Mouse (Mus musculus): ENCODE measurements around the gene Fundc2. TPM values are rescaled to one million over a fixed set of nuclear protein-coding genes. Genes with fewer than 3 reads are reported as not detected.
A peak's percentile ranks its signal among the peaks of the same experiment; 100 is the strongest.

Fundc2 gene
- polyA plus RNA-seq (2016; fragmentation: Nextera tagmentation; extraction: Ambion mirVana): 27.6 and 32.5 TPM in 2 replicates

DNA sequence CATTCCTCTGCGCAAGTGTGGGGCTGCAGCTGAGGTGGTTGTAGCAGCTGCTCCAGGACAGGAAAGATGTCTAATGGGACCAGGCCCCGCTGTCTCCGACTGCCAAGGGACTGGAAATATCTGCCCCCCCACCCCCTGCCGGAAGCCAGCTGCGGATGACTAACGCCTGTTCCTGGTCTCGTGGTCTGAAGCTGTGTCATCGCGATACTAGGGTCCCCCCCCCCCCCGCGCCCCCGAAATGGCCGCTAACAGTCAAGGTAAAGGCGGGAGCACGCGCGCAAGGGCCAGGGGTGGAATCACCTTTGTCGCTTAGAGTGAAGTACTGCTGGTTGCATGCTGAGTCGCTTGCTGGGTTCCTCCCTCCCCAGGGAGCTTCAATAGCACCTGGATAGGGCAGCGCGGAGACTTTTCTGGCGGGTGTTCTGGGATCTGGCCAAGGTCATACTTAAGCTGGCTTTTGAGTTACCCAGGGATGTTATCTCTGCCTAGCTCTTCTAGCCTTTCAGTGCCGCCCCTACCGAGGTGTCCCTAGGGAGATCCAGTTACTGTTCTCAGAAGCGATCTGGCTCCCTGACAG lies at the start of gene Fundc2, which contains the start of gene F8:
Gene Fundc2, plus strand, starts transcription at position 205 of the 577 bp plus-strand sequence.
Gene F8, minus strand, starts transcription at position 421 of the 577 bp plus-strand sequence.
- Histone ChIP-seq H3K4me1 (no peaks in the 10 kb centered on the region), H3K27me3 (ENCODE audit: low read depth, poor library complexity, severe bottlenecking) (no peaks in the 10 kb centered on the region), H3K9me3 (replicated peaks) (no peaks in the 10 kb centered on the region), H3K4me3 (peak within 1 kb of the TSS; percentile 57), H3K27ac (peak within 1 kb of the TSS; percentile 85), H3K36me3 (no peaks in the 10 kb centered on the region)
- 8% methylated on average over 21 of the region's 25 CpGs for WGBS
- DNase-seq (ENCODE audit: low spot score): peak; percentile 82

DNA sequence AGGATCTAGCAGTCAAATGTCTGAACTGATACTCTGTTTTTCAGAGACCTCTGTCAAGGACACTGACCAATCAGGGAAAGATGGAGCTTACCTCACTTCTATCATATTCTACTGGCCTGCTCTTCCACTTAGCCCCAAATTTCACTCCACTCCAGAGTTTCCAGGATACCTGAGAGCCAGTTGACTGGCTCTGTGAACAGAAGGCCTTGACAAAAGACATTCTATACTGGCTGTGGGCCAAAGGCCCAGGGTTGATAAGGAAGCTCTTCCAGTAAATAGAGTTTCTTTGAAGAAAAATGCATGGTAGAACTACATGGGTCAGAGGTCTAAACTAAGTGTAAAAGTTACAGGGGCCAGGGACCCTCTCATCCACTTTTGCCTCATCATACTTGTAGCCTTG lies 12.0 kb upstream of the Fundc2 start:
- Histone ChIP-seq H3K27me3 (ENCODE audit: low read depth, poor library complexity, severe bottlenecking) (no peaks in the 10 kb centered on the region), H3K36me3 (no peaks in the 10 kb centered on the region), H3K4me1 (no peaks in the 10 kb centered on the region), H3K4me3 (no peak overlapping the region), H3K9me3 (replicated peaks) (no peaks in the 10 kb centered on the region), H3K27ac (no peak overlapping the region)
- no peak for DNase-seq (ENCODE audit: low spot score)

DNA sequence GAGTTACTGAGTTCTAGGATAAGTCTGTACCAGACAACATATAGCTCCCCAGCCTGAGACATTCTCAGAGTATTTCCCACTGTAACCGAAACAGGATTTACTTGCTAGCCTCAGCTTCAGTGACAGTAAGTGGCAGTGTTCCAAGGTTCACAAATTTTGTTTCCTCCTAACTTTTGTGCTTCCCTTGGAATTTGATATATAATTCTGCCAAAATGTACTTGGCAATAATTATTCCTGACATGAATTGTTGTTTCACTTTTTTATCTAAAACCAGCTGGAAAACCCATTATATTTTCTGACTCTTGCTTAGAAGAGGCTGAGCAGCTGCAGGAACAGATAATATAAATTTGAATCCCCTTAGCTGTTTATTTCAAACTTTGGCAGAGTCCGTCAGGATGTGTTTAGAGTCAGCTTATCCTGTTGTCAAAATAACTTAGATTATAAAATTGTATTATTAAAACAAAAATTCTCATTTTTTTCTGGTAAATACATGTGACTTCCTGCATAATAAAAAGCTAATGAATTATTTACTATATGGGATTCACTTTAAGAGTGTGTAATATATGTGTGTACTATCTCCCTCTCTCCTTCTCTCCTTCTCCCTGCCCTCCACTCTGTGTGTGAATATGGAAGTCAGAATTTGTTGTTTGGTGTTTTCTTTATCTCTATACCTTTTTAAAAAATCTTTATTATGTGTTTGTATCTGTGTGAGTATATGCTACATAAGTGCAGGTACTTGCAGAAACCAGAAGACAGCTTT lies 9.4 kb upstream of the Fundc2 start:
- no peaks in the 10 kb centered on the region for H3K9me3 ChIP-seq (replicated peaks)
- H3K27me3 ChIP-seq (ENCODE audit: low read depth, poor library complexity, severe bottlenecking): no peaks in the 10 kb centered on the region
- DNase-seq (ENCODE audit: low spot score): no peak
- H3K4me3 ChIP-seq: no peak overlapping the region
- H3K27ac ChIP-seq: no peak overlapping the region
- H3K4me1 ChIP-seq: no peaks in the 10 kb centered on the region
- no peaks in the 10 kb centered on the region for H3K36me3 ChIP-seq
- WGBS: 78% methylated on average over 2 of the region's 2 CpGs

DNA sequence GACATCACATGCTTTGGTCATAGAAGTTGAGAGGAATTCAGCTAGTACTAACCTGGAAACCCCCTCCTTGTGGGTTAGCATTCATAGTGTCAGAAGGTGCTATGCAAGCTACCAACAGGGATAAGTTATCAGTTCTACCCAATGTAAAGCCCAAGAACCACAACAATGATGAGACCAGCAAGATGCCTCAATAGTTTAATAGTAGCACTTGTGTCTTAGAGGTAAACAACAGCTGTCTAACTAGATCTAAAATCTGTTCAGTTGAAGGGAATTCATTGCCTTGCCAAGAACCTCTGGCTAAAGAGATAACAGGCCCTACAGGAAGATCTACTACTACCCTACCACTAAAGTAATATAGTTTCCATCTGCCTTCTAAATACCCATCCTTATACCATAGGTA lies 5.4 kb upstream of the Fundc2 start:
- no peak overlapping the region for H3K4me3 ChIP-seq
- H3K9me3 ChIP-seq (replicated peaks): no peaks in the 10 kb centered on the region
- no peaks in the 10 kb centered on the region for H3K27me3 ChIP-seq (ENCODE audit: low read depth, poor library complexity, severe bottlenecking)
- no peaks in the 10 kb centered on the region for H3K4me1 ChIP-seq
- DNase-seq (ENCODE audit: low spot score): no peak
- no peak overlapping the region for H3K27ac ChIP-seq
- H3K36me3 ChIP-seq: no peaks in the 10 kb centered on the region

DNA sequence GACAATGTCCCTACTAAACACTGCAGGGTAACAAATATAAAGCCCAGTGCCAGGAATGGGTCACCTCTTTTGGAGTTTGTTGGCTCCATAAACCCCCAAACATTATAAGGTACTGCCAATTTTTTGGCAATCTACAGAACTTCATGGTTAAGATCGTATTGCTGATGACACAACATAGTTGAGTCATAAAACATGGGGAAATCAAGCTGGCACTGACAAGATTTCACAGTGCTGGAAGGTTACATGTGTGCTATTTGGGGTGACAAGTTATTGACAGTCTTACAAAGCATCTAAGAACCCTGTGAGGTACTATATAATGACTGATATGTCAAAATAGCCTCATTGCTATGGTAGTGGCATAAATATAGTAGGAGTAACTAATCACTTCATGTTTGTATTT lies 1.0 kb upstream of the Fundc2 start:
- WGBS: 93% methylated on average over 1 of the region's 1 CpGs
- Histone ChIP-seq H3K27me3 (ENCODE audit: low read depth, poor library complexity, severe bottlenecking) (no peaks in the 10 kb centered on the region), H3K4me3 (no peak overlapping the region), H3K4me1 (no peaks in the 10 kb centered on the region), H3K36me3 (no peaks in the 10 kb centered on the region), H3K27ac (no peak overlapping the region), H3K9me3 (replicated peaks) (no peaks in the 10 kb centered on the region)
- DNase-seq (ENCODE audit: low spot score): no peak

DNA sequence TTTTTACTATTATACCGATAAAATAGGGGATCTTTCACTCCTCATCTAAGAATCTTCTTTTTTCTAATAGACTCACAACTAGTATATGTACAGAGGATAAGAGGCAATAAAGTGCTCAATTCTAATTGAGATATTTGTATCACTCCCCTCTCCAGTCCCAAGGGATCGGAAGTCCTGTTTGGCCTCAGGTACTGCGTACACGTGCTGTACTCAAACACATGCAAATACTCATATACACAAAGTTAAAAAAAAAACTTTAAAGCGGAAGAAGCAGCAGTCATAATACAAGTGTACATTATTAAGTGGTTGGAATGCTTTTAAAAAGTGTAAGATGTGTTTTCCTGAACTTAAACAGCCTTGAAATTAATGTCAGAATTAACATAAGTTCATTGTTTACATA lies 500 bp upstream of the Fundc2 start:
- no peaks in the 10 kb centered on the region for H3K4me1 ChIP-seq
- 84% methylated on average over 5 of the region's 5 CpGs for WGBS

DNA sequence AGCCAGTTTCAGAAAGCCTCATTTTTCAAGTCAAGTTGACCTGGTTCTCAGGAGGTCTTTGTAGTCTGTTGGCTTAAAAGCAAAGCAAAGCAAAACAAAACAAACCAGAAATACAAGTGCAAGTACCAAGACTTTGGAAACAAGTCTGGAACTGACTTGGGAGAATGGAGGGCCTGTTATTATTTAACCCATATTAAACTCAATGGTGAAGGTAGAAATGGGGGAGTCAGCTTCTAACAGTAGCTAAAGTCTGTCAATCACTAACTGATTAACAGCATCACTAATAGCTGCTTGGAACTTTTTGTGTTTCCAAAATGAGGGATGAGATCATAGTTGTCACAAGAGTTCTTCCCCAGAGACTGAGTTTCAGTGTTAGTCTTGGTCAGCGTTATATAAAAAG lies 17.3 kb downstream of the Fundc2 start:
- no peak overlapping the region for H3K4me3 ChIP-seq

More for the DNA sequence above, 500 bp upstream of the Fundc2 start:
- H3K4me3 ChIP-seq: peak overlapping the region; percentile 57
- no peak for DNase-seq (ENCODE audit: low spot score)
- H3K9me3 ChIP-seq (replicated peaks): no peaks in the 10 kb centered on the region
- H3K36me3 ChIP-seq: no peaks in the 10 kb centered on the region
- no peaks in the 10 kb centered on the region for H3K27me3 ChIP-seq (ENCODE audit: low read depth, poor library complexity, severe bottlenecking)
- H3K27ac ChIP-seq: peak overlapping the region; percentile 85

DNA sequence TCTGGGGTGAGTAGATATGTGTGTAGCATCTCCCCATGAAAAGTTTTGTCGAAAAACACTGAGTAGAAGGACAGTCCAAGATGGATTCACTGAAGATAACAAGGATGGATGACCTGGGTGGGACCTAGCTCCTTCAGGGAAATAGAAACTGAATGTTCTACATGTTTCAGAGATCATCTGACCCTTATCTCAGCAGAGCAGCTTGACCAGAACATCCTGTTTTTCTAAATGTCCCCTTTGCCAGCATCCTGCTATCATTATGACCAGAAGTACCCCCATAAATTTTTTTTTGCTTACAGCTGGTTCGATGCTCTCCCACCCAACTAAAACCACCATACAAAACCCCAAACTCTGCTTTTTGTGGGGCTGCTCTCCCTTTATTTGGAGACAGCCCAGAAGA lies 20.5 kb downstream of the Fundc2 start:
- H3K4me1 ChIP-seq: no peaks in the 10 kb centered on the region
- WGBS: 79% methylated on average over 2 of the region's 2 CpGs
- DNase-seq (ENCODE audit: low spot score): no peak
- H3K9me3 ChIP-seq (replicated peaks): no peaks in the 10 kb centered on the region
- no peak overlapping the region for H3K27ac ChIP-seq
- H3K27me3 ChIP-seq (ENCODE audit: low read depth, poor library complexity, severe bottlenecking): no peaks in the 10 kb centered on the region
- H3K4me3 ChIP-seq: no peak overlapping the region
- peaks cover 13% of the 10 kb centered on the region for H3K36me3 ChIP-seq

More for the DNA sequence above, 17.3 kb downstream of the Fundc2 start:
- Histone ChIP-seq H3K4me1 (no peaks in the 10 kb centered on the region), H3K36me3 (peaks cover 16% of the 10 kb centered on the region), H3K27ac (no peak overlapping the region), H3K9me3 (replicated peaks) (no peaks in the 10 kb centered on the region), H3K27me3 (ENCODE audit: low read depth, poor library complexity, severe bottlenecking) (no peaks in the 10 kb centered on the region)
- DNase-seq (ENCODE audit: low spot score): no peak
- 92% methylated on average over 1 of the region's 1 CpGs for WGBS

DNA sequence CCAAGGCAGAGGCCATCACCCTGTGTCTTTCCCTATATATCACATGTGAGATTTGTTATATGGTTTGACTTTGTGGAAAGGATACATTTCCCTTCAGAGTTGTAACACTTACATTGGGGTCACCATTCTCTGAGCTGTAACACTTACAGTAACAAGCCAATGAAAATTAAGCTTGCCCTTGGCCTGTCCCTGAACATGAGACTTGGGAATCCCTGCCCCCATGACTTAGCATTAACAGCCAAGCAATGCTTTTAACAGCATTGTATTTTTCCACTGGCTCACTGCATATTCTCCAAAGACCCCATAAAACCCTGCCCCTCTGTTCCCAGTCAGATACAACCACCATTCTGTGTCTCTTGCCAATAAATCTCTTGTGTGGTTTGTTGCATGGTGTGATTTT lies 21.2 kb downstream of the Fundc2 start:
- no peaks in the 10 kb centered on the region for H3K9me3 ChIP-seq (replicated peaks)
- no peaks in the 10 kb centered on the region for H3K4me1 ChIP-seq
- no peak overlapping the region for H3K27ac ChIP-seq
- peaks cover 13% of the 10 kb centered on the region for H3K36me3 ChIP-seq
- no peak overlapping the region for H3K4me3 ChIP-seq
- DNase-seq (ENCODE audit: low spot score): no peak
- no peaks in the 10 kb centered on the region for H3K27me3 ChIP-seq (ENCODE audit: low read depth, poor library complexity, severe bottlenecking)

DNA sequence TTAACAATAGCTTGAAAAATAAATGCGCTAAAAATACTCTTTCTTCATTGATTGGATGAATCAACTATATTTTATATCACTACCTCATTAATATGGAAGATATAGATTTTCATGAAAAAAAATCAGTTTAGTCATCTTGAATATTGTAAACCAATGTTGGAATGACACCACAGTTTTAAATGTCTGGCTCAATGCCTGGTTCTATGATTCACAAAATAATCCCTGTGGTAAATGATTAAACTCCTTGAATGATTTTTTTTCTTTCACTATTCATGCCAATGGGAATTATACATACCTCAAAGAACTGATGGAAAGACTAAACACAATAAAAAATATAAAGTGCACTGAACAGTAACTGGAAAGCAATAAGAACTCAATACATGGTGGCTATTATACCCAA lies 27.5 kb downstream of the Fundc2 start:
- H3K9me3 ChIP-seq (replicated peaks): no peaks in the 10 kb centered on the region
- H3K27ac ChIP-seq: no peak overlapping the region
- H3K27me3 ChIP-seq (ENCODE audit: low read depth, poor library complexity, severe bottlenecking): no peaks in the 10 kb centered on the region
- 98% methylated on average over 1 of the region's 1 CpGs for WGBS
- no peak overlapping the region for H3K4me3 ChIP-seq
- H3K4me1 ChIP-seq: no peaks in the 10 kb centered on the region
- no peak for DNase-seq (ENCODE audit: low spot score)
- no peaks in the 10 kb centered on the region for H3K36me3 ChIP-seq

DNA sequence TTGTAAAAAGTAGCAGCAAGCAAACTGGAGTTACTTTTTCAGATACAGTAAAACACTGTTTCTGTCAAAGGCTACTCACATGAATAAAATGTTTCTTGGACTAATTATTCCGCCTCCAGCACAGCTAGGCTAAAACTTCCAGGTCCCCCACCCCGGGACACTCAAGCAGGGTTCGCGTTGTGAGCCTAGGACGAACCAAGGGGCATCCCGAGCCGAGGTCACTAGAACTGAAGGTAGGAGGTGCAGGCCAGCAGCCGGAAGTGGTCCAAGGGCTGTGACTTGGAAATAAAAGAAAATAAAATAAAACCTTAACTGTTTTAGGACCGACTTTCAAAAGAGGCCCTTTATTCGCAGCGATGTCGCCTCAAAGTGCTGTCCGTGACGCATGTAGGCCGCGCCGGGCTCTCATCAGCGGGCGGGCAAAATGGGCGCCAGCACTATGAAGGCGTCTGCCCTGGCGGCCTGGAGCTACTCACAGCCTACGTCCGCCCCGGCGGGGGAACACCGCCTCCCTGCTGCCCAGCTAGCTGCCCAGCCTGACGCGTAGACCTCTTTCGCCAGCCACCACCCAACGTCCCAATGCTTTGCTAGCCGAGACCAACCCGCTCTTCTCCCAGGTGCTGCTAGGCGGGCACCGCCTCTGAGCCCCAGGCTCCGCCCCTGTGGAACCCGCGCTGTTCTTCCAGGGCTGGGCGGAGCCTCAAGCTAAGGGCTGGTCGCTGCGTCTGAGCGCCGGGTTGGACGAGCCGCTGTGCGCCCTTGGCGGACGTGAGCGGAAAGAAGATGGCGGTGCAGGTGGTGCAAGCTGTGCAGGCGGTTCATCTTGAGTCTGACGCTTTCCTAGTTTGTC lies 34.0 kb downstream of the Fundc2 start, which contains the start of the genes Cmc4, Mtcp1 and Brcc3:
Gene Cmc4, minus strand, starts transcription at position 649 of the 850 bp plus-strand sequence.
Gene Mtcp1, minus strand, starts transcription at position 653 of the 850 bp plus-strand sequence.
Gene Brcc3, plus strand, starts transcription at position 693 of the 850 bp plus-strand sequence.
- Histone ChIP-seq H3K27ac (peak within 1 kb of the TSS; percentile 86), H3K36me3 (peaks cover 4% of the 10 kb centered on the region; the same call in 1 of the 2 replicates), H3K4me1 (no peaks in the 10 kb centered on the region), H3K9me3 (replicated peaks) (no peaks in the 10 kb centered on the region), H3K4me3 (peak within 1 kb of the TSS; percentile 56), H3K27me3 (ENCODE audit: low read depth, poor library complexity, severe bottlenecking) (peaks cover 8% of the 10 kb centered on the region; the same call in 1 of the 2 replicates)
- WGBS: 13% methylated on average over 52 of the region's 52 CpGs
- peak; percentile 80 for DNase-seq (ENCODE audit: low spot score)

All from limb, embryonic 10.5 days (tissue).